Mouse (Mus musculus): ENCODE data around the gene Rplp1. TPM values are rescaled to one million over a fixed set of nuclear protein-coding genes. Genes with fewer than 3 reads are reported as not detected.

Rplp1 gene
- polyA plus RNA-seq, 1 experiment, result 10,824 TPM

DNA sequence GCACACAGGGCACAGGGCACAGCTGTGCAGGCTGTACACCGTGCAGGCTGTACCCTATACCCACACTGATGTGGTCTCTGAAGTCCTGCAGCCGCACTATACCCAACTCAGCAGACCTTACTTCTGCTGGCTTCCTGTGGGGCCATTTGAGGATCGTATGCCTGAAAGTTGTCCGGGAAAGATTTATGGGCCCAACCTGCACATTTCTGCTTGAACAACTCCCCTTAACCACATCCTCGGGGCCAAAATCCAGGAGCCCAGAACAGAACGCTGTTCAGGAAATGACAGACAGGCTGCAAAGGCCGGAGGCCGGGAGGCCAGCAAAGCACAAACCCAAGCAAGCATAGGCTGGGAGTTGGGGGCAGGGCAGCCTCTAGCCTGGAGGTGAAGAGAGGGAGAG is 41.0 kb downstream of the Rplp1 start:
- Histone ChIP-seq H3K27me3 (ENCODE audit: control insufficient read depth, insufficient read depth, low read length) (no peaks in the 10 kb centered on the region; the same call in 1 of the 2 replicates), H3K36me3 (ENCODE audit: control insufficient read depth, insufficient read depth, low read length) (no peaks in the 10 kb centered on the region), H3K4me1 (replicated peaks; ENCODE audit: control insufficient read depth, insufficient read depth, low read length) (peaks cover 11% of the 10 kb centered on the region; the same call in 1 of the 2 replicates), H3K4me3 (ENCODE audit: control insufficient read depth, insufficient read depth, low read length) (no peak overlapping the region), H3K27ac (ENCODE audit: control insufficient read depth, insufficient read depth, low read length) (no peak overlapping the region)
- WGBS, result 15% methylated on average over 8 of the region's 8 CpGs
- no peak for DNase-seq
- TF ChIP-seq CTCF (IDR thresholded peaks at IDR 0.05; ENCODE audit: borderline replicate concordance, control insufficient read depth, extremely low read depth, insufficient read depth, low read length, poor library complexity) (no peak), POLR2A (IDR thresholded peaks at IDR 0.05; ENCODE audit: control insufficient read depth, extremely low read depth, insufficient read depth, low read length, poor library complexity) (no peak)

DNA sequence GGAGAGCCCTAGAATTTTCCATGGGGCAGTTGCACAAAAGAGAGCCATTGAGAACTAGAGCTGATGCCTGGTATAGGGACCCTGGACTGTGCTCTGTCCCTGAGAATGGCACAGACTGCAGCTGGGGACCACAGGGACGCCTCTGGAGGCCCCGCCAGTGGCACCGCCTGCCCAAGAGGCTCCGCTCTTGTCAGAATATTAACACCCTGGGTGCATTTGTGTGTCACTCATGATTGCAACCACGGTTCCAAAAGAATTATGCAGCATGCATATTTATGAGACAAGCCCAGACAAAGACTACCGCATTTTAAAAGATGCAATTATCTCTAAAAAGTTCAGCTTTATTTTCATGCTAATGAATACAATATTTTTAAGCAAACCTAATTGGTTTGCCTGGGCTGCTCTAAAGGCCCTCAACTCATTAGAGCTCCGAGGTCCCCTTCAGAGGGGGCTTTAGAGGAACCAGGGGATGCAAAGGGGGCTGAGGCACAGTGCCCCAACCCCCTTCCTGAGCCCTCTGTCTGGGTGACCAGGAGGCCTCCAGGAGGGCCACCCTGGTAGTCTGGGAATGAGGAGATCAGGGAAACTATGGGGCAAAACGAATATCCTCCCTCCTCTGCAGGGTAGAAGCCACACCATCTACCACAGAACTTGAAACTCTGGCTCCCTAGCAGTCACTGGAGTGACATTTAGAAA is 41.9 kb downstream of the Rplp1 start:
- H3K36me3 ChIP-seq (ENCODE audit: control insufficient read depth, insufficient read depth, low read length), result no peaks in the 10 kb centered on the region
- no peak overlapping the region for H3K4me3 ChIP-seq (ENCODE audit: control insufficient read depth, insufficient read depth, low read length)
- DNase-seq, result no peak
- H3K27me3 ChIP-seq (ENCODE audit: control insufficient read depth, insufficient read depth, low read length), result no peaks in the 10 kb centered on the region
- no peak overlapping the region for H3K27ac ChIP-seq (ENCODE audit: control insufficient read depth, insufficient read depth, low read length)
- TF ChIP-seq POLR2A (IDR thresholded peaks at IDR 0.05; ENCODE audit: control insufficient read depth, extremely low read depth, insufficient read depth, low read length, poor library complexity) (no peak), CTCF (IDR thresholded peaks at IDR 0.05; ENCODE audit: borderline replicate concordance, control insufficient read depth, extremely low read depth, insufficient read depth, low read length, poor library complexity) (no peak)
- H3K4me1 ChIP-seq (replicated peaks; ENCODE audit: control insufficient read depth, insufficient read depth, low read length), result peaks cover 11% of the 10 kb centered on the region; the same call in 1 of the 2 replicates
- 82% methylated on average over 8 of the region's 8 CpGs for WGBS

DNA sequence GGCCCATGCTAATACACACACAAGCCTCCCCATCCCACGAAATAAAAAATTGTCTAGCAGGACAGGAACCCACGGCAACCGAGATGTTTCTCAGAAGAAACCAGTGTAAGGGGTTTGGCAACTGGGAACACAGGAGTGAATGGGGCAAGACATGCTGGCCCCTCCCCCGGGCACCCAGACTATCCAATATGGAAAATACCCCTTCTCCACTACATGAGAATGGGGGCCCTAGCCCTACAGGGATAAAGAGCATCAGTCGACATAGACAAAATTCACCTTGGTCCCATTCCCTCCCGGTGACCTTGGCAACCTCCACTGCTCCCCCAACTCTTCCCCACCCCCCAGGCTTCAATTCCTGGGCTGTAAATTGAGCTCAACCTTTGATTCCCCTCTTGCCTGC is 42.5 kb downstream of the Rplp1 start:
- WGBS, result 91% methylated on average over 6 of the region's 6 CpGs
- no peak for DNase-seq
- Histone ChIP-seq H3K4me1 (replicated peaks; ENCODE audit: control insufficient read depth, insufficient read depth, low read length) (peaks cover 11% of the 10 kb centered on the region; the same call in 1 of the 2 replicates), H3K36me3 (ENCODE audit: control insufficient read depth, insufficient read depth, low read length) (no peaks in the 10 kb centered on the region), H3K4me3 (ENCODE audit: control insufficient read depth, insufficient read depth, low read length) (no peak overlapping the region), H3K27ac (ENCODE audit: control insufficient read depth, insufficient read depth, low read length) (no peak overlapping the region), H3K27me3 (ENCODE audit: control insufficient read depth, insufficient read depth, low read length) (no peaks in the 10 kb centered on the region)
- TF ChIP-seq CTCF (IDR thresholded peaks at IDR 0.05; ENCODE audit: borderline replicate concordance, control insufficient read depth, extremely low read depth, insufficient read depth, low read length, poor library complexity) (no peak), POLR2A (IDR thresholded peaks at IDR 0.05; ENCODE audit: control insufficient read depth, extremely low read depth, insufficient read depth, low read length, poor library complexity) (no peak)

DNA sequence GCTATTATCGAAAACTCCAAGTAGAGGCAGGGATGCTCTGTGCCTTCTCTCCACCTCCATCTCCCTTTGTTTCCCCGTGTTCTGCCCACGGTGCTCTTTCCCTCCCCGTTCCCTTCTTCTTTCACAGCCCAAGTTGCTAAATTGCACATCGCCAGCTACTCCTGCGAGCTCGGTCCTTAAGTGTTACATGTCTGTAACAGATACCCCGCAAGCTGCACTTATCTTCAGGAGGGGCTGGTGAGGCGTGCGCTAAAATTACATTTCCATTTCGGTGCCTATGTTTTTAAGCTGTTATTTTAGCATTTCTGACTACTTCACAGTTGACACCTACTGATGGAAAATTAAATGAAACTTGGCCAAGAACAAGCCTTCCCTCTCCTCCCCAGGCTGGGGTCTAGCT is 46.7 kb downstream of the Rplp1 start:
- no peaks in the 10 kb centered on the region for H3K27me3 ChIP-seq (ENCODE audit: control insufficient read depth, insufficient read depth, low read length)
- H3K27ac ChIP-seq (ENCODE audit: control insufficient read depth, insufficient read depth, low read length), result no peak overlapping the region
- no peak overlapping the region for H3K4me3 ChIP-seq (ENCODE audit: control insufficient read depth, insufficient read depth, low read length)
- no peak for DNase-seq
- 92% methylated on average over 11 of the region's 11 CpGs for WGBS
- no peaks in the 10 kb centered on the region for H3K36me3 ChIP-seq (ENCODE audit: control insufficient read depth, insufficient read depth, low read length)
- TF ChIP-seq POLR2A (IDR thresholded peaks at IDR 0.05; ENCODE audit: control insufficient read depth, extremely low read depth, insufficient read depth, low read length, poor library complexity) (no peak), CTCF (IDR thresholded peaks at IDR 0.05; ENCODE audit: borderline replicate concordance, control insufficient read depth, extremely low read depth, insufficient read depth, low read length, poor library complexity) (no peak)
- H3K4me1 ChIP-seq (replicated peaks; ENCODE audit: control insufficient read depth, insufficient read depth, low read length), result 0 out of 2 replicates have a peak, but pooled peaks cover 2% of the 10 kb centered on the region

Other genes starting within 250 kb of the Rplp1 start
- 28.4 and 33.1 TPM in 2 replicates for gene Kif23, start 32.2 kb upstream of the Rplp1 start, polyA plus RNA-seq (2012; rRNA removed)
- 5.1 and 5.3 TPM in 2 replicates for gene Paqr5, start 112.3 kb upstream of the Rplp1 start, polyA plus RNA-seq (2012; rRNA removed)
- gene Glce, start 208.1 kb upstream of the Rplp1 start, polyA plus RNA-seq (2012; rRNA removed), result 2.7 and 3.5 TPM in 2 replicates